Mouse (Mus musculus) regulatory T cell (primary cell): ENCODE measurements at regions not wholly inside any gene's neighbourhood (a gene's known extent, or its start where the extent isn't known, plus 50 kb on each side); places are given as distances from the start of the nearest gene placed in this dataset.

Source experiments
- in situ Hi-C: fragments of 300-600 bp; cut with MboI, MseI; formaldehyde crosslinking; loops from one replicate; pipeline ENCODE4 v1.15.1; 2025; ENCODE audit warnings: high pct_unique_total_duplicates

GRCm38 (mm10) chr12:118415956-118416355 lies 114.7 kb upstream of the Sp4 start:
- in situ Hi-C loops = no loop called here

- in situ Hi-C loops = no loop called here
Measured at GRCm38 (mm10) chr12:118411767-118412430, 110.7 kb upstream of the Sp4 start.

- in situ Hi-C loops = no loop called here
Measured at GRCm38 (mm10) chr12:118410917-118411316, 109.7 kb upstream of the Sp4 start.

- in situ Hi-C loops = no loop called here
Measured at GRCm38 (mm10) chr12:118405135-118405534, 103.9 kb upstream of the Sp4 start.

- in situ Hi-C loops = no loop called here
Measured at GRCm38 (mm10) chr12:118404171-118404570, 102.9 kb upstream of the Sp4 start.

GRCm38 (mm10) chr12:118403519-118404087 lies 102.4 kb upstream of the Sp4 start:
- in situ Hi-C loops = no loop called here

- in situ Hi-C loops = no loop called here
Measured at GRCm38 (mm10) chr12:118401377-118401776, 100.1 kb upstream of the Sp4 start.

GRCm38 (mm10) chr12:118391654-118392053 lies 90.4 kb upstream of the Sp4 start:
- in situ Hi-C loops = no loop called here

- in situ Hi-C loops = no loop called here
Measured at GRCm38 (mm10) chr12:118381013-118381412, 79.8 kb upstream of the Sp4 start.

GRCm38 (mm10) chr12:118377898-118378297 lies 76.7 kb upstream of the Sp4 start:
- in situ Hi-C loops = no loop called here

GRCm38 (mm10) chr12:118376521-118377493 lies 75.6 kb upstream of the Sp4 start:
- in situ Hi-C loops = no loop called here

GRCm38 (mm10) chr12:118373250-118373649 lies 72.0 kb upstream of the Sp4 start:
- in situ Hi-C loops = loop anchor here (5.0 kb wide), 1 partner anchor 71 kb away; the partner anchor contains the start of gene Sp4

GRCm38 (mm10) chr12:118371905-118372304 lies 70.7 kb upstream of the Sp4 start:
- in situ Hi-C loops = loop anchor here (5.0 kb wide), 1 partner anchor 70 kb away; the partner anchor contains the start of gene Sp4

GRCm38 (mm10) chr12:118367307-118368076 lies 66.3 kb upstream of the Sp4 start:
- in situ Hi-C loops = no loop called here

- in situ Hi-C loops = no loop called here
Measured at GRCm38 (mm10) chr12:118352866-118353265, 51.6 kb upstream of the Sp4 start.

- in situ Hi-C loops = no loop called here
Measured at GRCm38 (mm10) chr12:118351421-118351820, 50.2 kb upstream of the Sp4 start.
